Mouse (Mus musculus): ENCODE data around the gene Slc35d2. TPM values are rescaled to one million over a fixed set of nuclear protein-coding genes. Genes with fewer than 3 reads are reported as not detected.

Slc35d2 gene
- polyA plus RNA-seq, 1 experiment from 2014 or later: 3.1 TPM

DNA sequence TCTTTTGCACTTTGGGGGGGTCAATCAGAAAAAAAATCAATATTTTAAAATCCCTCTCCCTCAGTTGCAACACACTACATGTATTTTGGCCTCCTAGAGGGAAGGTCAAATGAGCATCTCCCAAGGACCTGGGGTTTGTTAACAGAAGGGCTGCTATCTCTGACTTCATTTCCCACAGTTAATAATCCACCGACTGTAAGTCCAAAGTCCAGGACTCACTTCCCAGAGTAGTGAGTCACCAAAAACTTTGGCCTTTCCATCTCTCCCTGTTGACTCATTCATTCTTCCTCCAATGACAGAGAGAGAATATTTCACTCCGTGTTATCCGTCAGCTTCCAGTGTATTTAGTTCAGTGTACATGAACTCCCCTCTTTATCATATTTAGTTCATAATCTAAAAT, 23.5 kb downstream of the Slc35d2 start:
- 95% methylated on average over 3 of the region's 3 CpGs for WGBS
- H3K9me3 ChIP-seq (ENCODE audit: control insufficient read depth, low read length): no peaks in the 10 kb centered on the region

GRCm38 (mm10) chr13:64100186-64100585, 29.0 kb downstream of the Slc35d2 start:
- Histone ChIP-seq H3K9me3 (ENCODE audit: control insufficient read depth, low read length) (no peaks in the 10 kb centered on the region), H3K4me3 (ENCODE audit: low read depth, low read length) (no peak overlapping the region), H3K9ac (ENCODE audit: low read length) (no peak overlapping the region), H3K4me2 (ENCODE audit: low read depth, low read length, severe bottlenecking) (no peak overlapping the region), H3K4me1 (replicated peaks; ENCODE audit: control insufficient read depth, insufficient read depth, low read length) (no peaks in the 10 kb centered on the region), H3K27ac (ENCODE audit: low read depth, low read length) (no peak overlapping the region), H3K36me3 (ENCODE audit: control insufficient read depth, insufficient read depth, low read length) (no peaks in the 10 kb centered on the region), H3K27me3 (ENCODE audit: control insufficient read depth, insufficient read depth, low read length) (no peaks in the 10 kb centered on the region)
- DNase-seq (ENCODE audit: low spot score) (no peak), ATAC-seq (replicated peaks; ENCODE audit: low FRiP score) (0 out of 2 replicates have a peak, but pooled peaks have one; percentile 44)
- 64% methylated on average over 3 of the region's 3 CpGs for WGBS

More for the DNA sequence above, 23.5 kb downstream of the Slc35d2 start:
- ATAC-seq (replicated peaks; ENCODE audit: low FRiP score) (no peak), DNase-seq (ENCODE audit: low spot score) (no peak)
- no peaks in the 10 kb centered on the region for H3K36me3 ChIP-seq (ENCODE audit: control insufficient read depth, insufficient read depth, low read length)
- no peak overlapping the region for H3K4me2 ChIP-seq (ENCODE audit: low read depth, low read length, severe bottlenecking)
- H3K4me1 ChIP-seq (replicated peaks; ENCODE audit: control insufficient read depth, insufficient read depth, low read length): 0 out of 2 replicates have a peak, but pooled peaks cover 4% of the 10 kb centered on the region
- no peak overlapping the region for H3K9ac ChIP-seq (ENCODE audit: low read length)
- no peaks in the 10 kb centered on the region; the same call in 1 of the 2 replicates for H3K27me3 ChIP-seq (ENCODE audit: control insufficient read depth, insufficient read depth, low read length)
- H3K27ac ChIP-seq (ENCODE audit: low read depth, low read length): no peak overlapping the region
- H3K4me3 ChIP-seq (ENCODE audit: low read depth, low read length): no peak overlapping the region

GRCm38 (mm10) chr13:64098992-64099391, 30.2 kb downstream of the Slc35d2 start:
- no peaks in the 10 kb centered on the region for H3K27me3 ChIP-seq (ENCODE audit: control insufficient read depth, insufficient read depth, low read length)
- 73% methylated on average over 9 of the region's 9 CpGs for WGBS
- no peaks in the 10 kb centered on the region for H3K36me3 ChIP-seq (ENCODE audit: control insufficient read depth, insufficient read depth, low read length)
- no peak overlapping the region for H3K4me3 ChIP-seq (ENCODE audit: low read depth, low read length)
- H3K9ac ChIP-seq (ENCODE audit: low read length): no peak overlapping the region
- no peaks in the 10 kb centered on the region for H3K4me1 ChIP-seq (replicated peaks; ENCODE audit: control insufficient read depth, insufficient read depth, low read length)
- no peak overlapping the region for H3K4me2 ChIP-seq (ENCODE audit: low read depth, low read length, severe bottlenecking)
- ATAC-seq (replicated peaks; ENCODE audit: low FRiP score) (no peak), DNase-seq (ENCODE audit: low spot score) (no peak)
- no peaks in the 10 kb centered on the region for H3K9me3 ChIP-seq (ENCODE audit: control insufficient read depth, low read length)
- no peak overlapping the region for H3K27ac ChIP-seq (ENCODE audit: low read depth, low read length)

DNA sequence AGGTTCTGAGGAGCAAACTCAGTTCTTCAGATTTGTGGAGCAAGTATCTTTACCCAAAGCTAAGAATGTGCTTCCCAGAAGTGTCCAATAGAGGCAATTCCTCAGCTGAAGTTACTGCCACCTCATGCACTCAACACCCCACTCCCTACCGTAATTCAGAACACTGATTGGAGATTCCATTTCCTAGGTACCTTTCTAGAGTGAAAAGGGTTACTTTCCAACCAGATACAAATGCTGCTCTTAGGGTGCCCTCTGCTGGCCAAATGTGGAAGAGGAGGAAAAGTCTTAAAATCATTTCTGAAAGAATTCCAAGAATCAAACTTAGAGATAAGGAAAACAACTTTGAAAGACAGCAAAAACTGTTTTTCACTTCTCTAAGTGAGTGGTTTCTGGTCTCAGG, 35.8 kb downstream of the Slc35d2 start:
- Histone ChIP-seq H3K4me2 (ENCODE audit: low read depth, low read length, severe bottlenecking) (no peak overlapping the region), H3K4me1 (replicated peaks; ENCODE audit: control insufficient read depth, insufficient read depth, low read length) (no peaks in the 10 kb centered on the region), H3K9me3 (ENCODE audit: control insufficient read depth, low read length) (no peaks in the 10 kb centered on the region), H3K27ac (ENCODE audit: low read depth, low read length) (no peak overlapping the region), H3K27me3 (ENCODE audit: control insufficient read depth, insufficient read depth, low read length) (no peaks in the 10 kb centered on the region), H3K36me3 (ENCODE audit: control insufficient read depth, insufficient read depth, low read length) (no peaks in the 10 kb centered on the region), H3K4me3 (ENCODE audit: low read depth, low read length) (no peak overlapping the region), H3K9ac (ENCODE audit: low read length) (no peak overlapping the region)
- WGBS: 3% methylated on average over 1 of the region's 1 CpGs
- ATAC-seq (replicated peaks; ENCODE audit: low FRiP score): no peak
- peak; percentile 79 for DNase-seq (ENCODE audit: low spot score)

GRCm38 (mm10) chr13:64092752-64093151, 36.4 kb downstream of the Slc35d2 start:
- Histone ChIP-seq H3K4me3 (ENCODE audit: low read depth, low read length) (no peak overlapping the region), H3K36me3 (ENCODE audit: control insufficient read depth, insufficient read depth, low read length) (no peaks in the 10 kb centered on the region), H3K9ac (ENCODE audit: low read length) (no peak overlapping the region), H3K9me3 (ENCODE audit: control insufficient read depth, low read length) (no peaks in the 10 kb centered on the region), H3K27ac (ENCODE audit: low read depth, low read length) (no peak overlapping the region), H3K4me2 (ENCODE audit: low read depth, low read length, severe bottlenecking) (no peak overlapping the region), H3K27me3 (ENCODE audit: control insufficient read depth, insufficient read depth, low read length) (no peaks in the 10 kb centered on the region), H3K4me1 (replicated peaks; ENCODE audit: control insufficient read depth, insufficient read depth, low read length) (no peaks in the 10 kb centered on the region)
- 79% methylated on average over 6 of the region's 6 CpGs for WGBS
- no peak for ATAC-seq (replicated peaks; ENCODE audit: low FRiP score)
- no peak for DNase-seq (ENCODE audit: low spot score)

- no peak for DNase-seq (ENCODE audit: low spot score)
- whole genome bisulfite sequencing: 68% methylated on average over 3 of the region's 3 CpGs
- Histone ChIP-seq H3K9ac (ENCODE audit: low read length) (no peak overlapping the region), H3K27me3 (ENCODE audit: control insufficient read depth, insufficient read depth, low read length) (no peaks in the 10 kb centered on the region), H3K9me3 (ENCODE audit: control insufficient read depth, low read length) (no peaks in the 10 kb centered on the region), H3K4me1 (replicated peaks; ENCODE audit: control insufficient read depth, insufficient read depth, low read length) (no peaks in the 10 kb centered on the region), H3K36me3 (ENCODE audit: control insufficient read depth, insufficient read depth, low read length) (no peaks in the 10 kb centered on the region), H3K4me2 (ENCODE audit: low read depth, low read length, severe bottlenecking) (no peak overlapping the region), H3K27ac (ENCODE audit: low read depth, low read length) (no peak overlapping the region), H3K4me3 (ENCODE audit: low read depth, low read length) (no peak overlapping the region)
- ATAC-seq (replicated peaks; ENCODE audit: low FRiP score): no peak
Measured at GRCm38 (mm10) chr13:64092141-64092540, 37.0 kb downstream of the Slc35d2 start.

GRCm38 (mm10) chr13:64091006-64091405, 38.2 kb downstream of the Slc35d2 start:
- Histone ChIP-seq H3K27ac (ENCODE audit: low read depth, low read length) (no peak overlapping the region), H3K27me3 (ENCODE audit: control insufficient read depth, insufficient read depth, low read length) (no peaks in the 10 kb centered on the region), H3K4me3 (ENCODE audit: low read depth, low read length) (no peak overlapping the region), H3K36me3 (ENCODE audit: control insufficient read depth, insufficient read depth, low read length) (no peaks in the 10 kb centered on the region), H3K4me2 (ENCODE audit: low read depth, low read length, severe bottlenecking) (no peak overlapping the region), H3K9me3 (ENCODE audit: control insufficient read depth, low read length) (no peaks in the 10 kb centered on the region), H3K4me1 (replicated peaks; ENCODE audit: control insufficient read depth, insufficient read depth, low read length) (no peaks in the 10 kb centered on the region), H3K9ac (ENCODE audit: low read length) (no peak overlapping the region)
- 74% methylated on average over 7 of the region's 7 CpGs for WGBS
- ATAC-seq (replicated peaks; ENCODE audit: low FRiP score) (no peak), DNase-seq (ENCODE audit: low spot score) (no peak)

DNA sequence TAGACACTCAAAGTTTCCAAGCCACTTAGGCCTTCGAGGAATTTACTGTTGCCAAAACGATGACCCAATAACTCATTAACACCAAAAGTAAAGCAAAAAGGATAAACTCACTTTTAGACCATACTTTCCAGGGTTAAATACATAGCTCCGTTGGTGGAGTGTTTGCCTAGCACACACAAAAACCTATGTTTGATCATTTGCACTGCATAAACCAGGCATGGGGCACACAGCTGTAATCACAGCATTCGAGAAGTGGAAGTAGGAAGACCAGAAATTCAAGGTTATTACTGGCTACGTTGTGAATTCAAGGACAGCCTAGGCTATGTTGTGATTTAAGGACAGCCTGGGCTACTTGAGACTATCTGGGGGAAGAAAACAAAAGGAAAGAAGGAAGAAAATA, 38.9 kb downstream of the Slc35d2 start:
- WGBS: 86% methylated on average over 5 of the region's 5 CpGs
- Histone ChIP-seq H3K9ac (ENCODE audit: low read length) (no peak overlapping the region), H3K27me3 (ENCODE audit: control insufficient read depth, insufficient read depth, low read length) (no peaks in the 10 kb centered on the region), H3K27ac (ENCODE audit: low read depth, low read length) (no peak overlapping the region), H3K4me1 (replicated peaks; ENCODE audit: control insufficient read depth, insufficient read depth, low read length) (no peaks in the 10 kb centered on the region), H3K36me3 (ENCODE audit: control insufficient read depth, insufficient read depth, low read length) (no peaks in the 10 kb centered on the region), H3K4me2 (ENCODE audit: low read depth, low read length, severe bottlenecking) (no peak overlapping the region), H3K9me3 (ENCODE audit: control insufficient read depth, low read length) (no peaks in the 10 kb centered on the region), H3K4me3 (ENCODE audit: low read depth, low read length) (no peak overlapping the region)
- ATAC-seq (replicated peaks; ENCODE audit: low FRiP score) (no peak), DNase-seq (ENCODE audit: low spot score) (no peak)

GRCm38 (mm10) chr13:64089130-64089529, 40.0 kb downstream of the Slc35d2 start, which contains the start of gene Hsd17b3:
Hsd17b3 (minus strand) TSS chr13:64089230.
- H3K4me2 ChIP-seq (ENCODE audit: low read depth, low read length, severe bottlenecking): no peak within 1 kb of the TSS
- ATAC-seq (replicated peaks; ENCODE audit: low FRiP score) (no peak), DNase-seq (ENCODE audit: low spot score) (no peak)
- H3K4me1 ChIP-seq (replicated peaks; ENCODE audit: control insufficient read depth, insufficient read depth, low read length): no peaks in the 10 kb centered on the region
- no peaks in the 10 kb centered on the region for H3K27me3 ChIP-seq (ENCODE audit: control insufficient read depth, insufficient read depth, low read length)
- H3K9ac ChIP-seq (ENCODE audit: low read length): no peak within 1 kb of the TSS
- 81% methylated on average over 4 of the region's 4 CpGs for WGBS
- no peaks in the 10 kb centered on the region for H3K9me3 ChIP-seq (ENCODE audit: control insufficient read depth, low read length)
- H3K4me3 ChIP-seq (ENCODE audit: low read depth, low read length): no peak within 1 kb of the TSS
- no peaks in the 10 kb centered on the region for H3K36me3 ChIP-seq (ENCODE audit: control insufficient read depth, insufficient read depth, low read length)
- H3K27ac ChIP-seq (ENCODE audit: low read depth, low read length): no peak within 1 kb of the TSS
